Mouse (Mus musculus) gastrocnemius, postnatal 25 days (tissue): ENCODE data around the gene Oscar. TPM values are rescaled to one million over a fixed set of nuclear protein-coding genes. Genes with fewer than 3 reads are reported as not detected.

Experiments
- DNase-seq: peaks from one replicate; pipeline ENCODE4 v3.0.0; 2022
- long read RNA-seq, 2 experiments: library from polyadenylated mRNA; stranded (forward); transcript quantifications; one replicate each; pipeline ENCODE4 v2.0.0; 2021
- total RNA-seq, 2 experiments: library from RNA; stranded (reverse); gene quantifications; 1 replicate in 1 of 2; 2 replicates in 1 of 2; pipeline ENCODE4 v1.2.3; 2021

Gene Oscar
- total RNA-seq = under 1 TPM; 0.15 to 0.56 TPM
- long read RNA-seq, experiment 1 = 0 reads
- long read RNA-seq, experiment 2 = 0 reads

GRCm38 (mm10) chr7:3616057-3616388, at the start of gene Oscar:
Gene Oscar (minus strand): TSS chr7:3616157.
- no peak for DNase-seq

GRCm38 (mm10) chr7:3665215-3666114, 49.5 kb upstream of the Oscar start, which contains the start of gene Leng1:
Gene Leng1 (minus strand): TSS chr7:3665840.
- peak; percentile 97 for DNase-seq

GRCm38 (mm10) chr7:3664524-3665214, 48.7 kb upstream of the Oscar start:
- DNase-seq = no peak

- DNase-seq = no peak
Observed at GRCm38 (mm10) chr7:3658578-3658977, 42.6 kb upstream of the Oscar start.

GRCm38 (mm10) chr7:3656966-3657365, 41.0 kb upstream of the Oscar start:
- no peak for DNase-seq

- DNase-seq = no peak
Observed at GRCm38 (mm10) chr7:3646641-3647040, 30.7 kb upstream of the Oscar start.

GRCm38 (mm10) chr7:3646188-3646587, 30.2 kb upstream of the Oscar start:
- DNase-seq = no peak

GRCm38 (mm10) chr7:3645488-3646025, 29.6 kb upstream of the Oscar start:
- no peak for DNase-seq

- peak; percentile 100 for DNase-seq
Observed at GRCm38 (mm10) chr7:3644672-3645487, 28.9 kb upstream of the Oscar start, which contains the start of gene Cnot3. Gene Cnot3 (plus strand): TSS chr7:3645268.

- no peak for DNase-seq
Observed at GRCm38 (mm10) chr7:3644348-3644671, 28.4 kb upstream of the Oscar start.

- no peak for DNase-seq
Observed at GRCm38 (mm10) chr7:3643843-3644242, 27.9 kb upstream of the Oscar start.

GRCm38 (mm10) chr7:3643412-3643811, 27.5 kb upstream of the Oscar start:
- no peak for DNase-seq

- DNase-seq = no peak
Observed at GRCm38 (mm10) chr7:3630478-3630815, 14.5 kb upstream of the Oscar start.

GRCm38 (mm10) chr7:3629543-3630477, 13.9 kb upstream of the Oscar start, which contains the start of the genes Tfpt and Prpf31:
Gene Tfpt (minus strand): TSS chr7:3629929.
Gene Prpf31 (plus strand): TSS chr7:3629985.
- peak; percentile 91 for DNase-seq

- DNase-seq = no peak
Observed at GRCm38 (mm10) chr7:3629030-3629429, 13.1 kb upstream of the Oscar start.

GRCm38 (mm10) chr7:3617242-3617995, 1.5 kb upstream of the Oscar start, which contains the start of gene Ndufa3:
Gene Ndufa3 (plus strand): TSS chr7:3617373.
- peak; percentile 86 for DNase-seq

GRCm38 (mm10) chr7:3616389-3617241, 658 bp upstream of the Oscar start:
- DNase-seq = no peak

- DNase-seq = no peak
Observed at GRCm38 (mm10) chr7:3614021-3614420, 1.9 kb downstream of the Oscar start.

- DNase-seq = no peak
Observed at GRCm38 (mm10) chr7:3611006-3611405, 5.0 kb downstream of the Oscar start.
